Mouse (Mus musculus): ENCODE measurements around the gene Hspb8.

DNA sequence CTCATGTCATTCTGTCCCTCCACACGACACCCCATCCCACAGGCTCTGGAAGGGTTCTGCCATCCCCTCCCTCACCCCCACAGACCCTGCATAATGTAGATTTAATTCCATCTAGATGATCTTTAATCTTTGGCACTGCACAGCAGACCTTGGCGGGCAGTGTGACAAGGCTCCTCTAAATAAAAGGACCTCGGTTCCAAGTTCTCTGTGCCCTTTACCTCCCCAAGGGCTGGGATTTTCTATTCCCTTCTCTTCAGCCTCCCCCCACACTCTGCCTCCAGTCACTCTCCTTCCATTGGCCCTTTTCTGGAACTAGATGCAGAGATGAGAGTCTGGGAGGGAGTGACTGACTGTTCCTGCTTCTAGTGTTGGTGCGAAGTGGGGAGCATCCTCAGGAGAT lies 33.3 kb downstream of the Hspb8 start:
- TF ChIP-seq POLR2A (IDR thresholded peaks at IDR 0.05; ENCODE audit: borderline replicate concordance, control insufficient read depth, low read depth, low read length) (no peak), CTCF (IDR thresholded peaks at IDR 0.05; ENCODE audit: control insufficient read depth, insufficient read depth, low read length) (no peak)

Measured in bone marrow, adult 2 months (tissue).